Mouse (Mus musculus) liver, embryonic 11.5 days (tissue): ENCODE measurements around the gene Zbtb8os. TPM values are rescaled to one million over a fixed set of nuclear protein-coding genes. Genes with fewer than 3 reads are reported as not detected.

Source experiments
- ATAC-seq: fragments of 200-750 bp; cut with Nextera tagmentation; replicated peaks from 2 replicates; pipeline ENCODE4 v1.8.0; 2017; ENCODE audit warnings: moderate number of reproducible peaks, mild to moderate bottlenecking, moderate TSS enrichment, moderate library complexity; ENCODE audit not compliant: low FRiP score
- DNase-seq: peaks from one replicate; pipeline ENCODE4 v3.0.0-alpha.2; 2017; ENCODE audit warnings: low spot score
- H3K27ac ChIP-seq: fragments of 300-500 bp; sonication (generic); 2 replicates; pipeline ENCODE4 v1.5.1; 2014; ENCODE audit warnings: mild to moderate bottlenecking, low read depth, low read length, control low read depth
- H3K27me3 ChIP-seq: fragments of 300-500 bp; sonication (generic); replicated peaks from 2 replicates; pipeline ENCODE4 v1.6.1; 2014; ENCODE audit warnings: low read length, mixed read lengths; ENCODE audit not compliant: control insufficient read depth, insufficient read depth
- H3K36me3 ChIP-seq: fragments of 300-500 bp; sonication (generic); 2 replicates; pipeline ENCODE4 v1.6.1; 2014; ENCODE audit warnings: mild to moderate bottlenecking, low read length, moderate library complexity, mixed read lengths; ENCODE audit not compliant: control insufficient read depth, insufficient read depth
- H3K4me1 ChIP-seq: fragments of 300-500 bp; sonication (generic); replicated peaks from 2 replicates; pipeline ENCODE4 v1.6.1; 2014; ENCODE audit warnings: low read length, mixed read lengths; ENCODE audit not compliant: control insufficient read depth, insufficient read depth
- H3K4me2 ChIP-seq: fragments of 300-500 bp; sonication (generic); 2 replicates; pipeline ENCODE4 v1.6.1; 2014; ENCODE audit warnings: mild to moderate bottlenecking, control low read depth, moderate library complexity
- H3K4me3 ChIP-seq: fragments of 300-500 bp; sonication (generic); 2 replicates; pipeline ENCODE4 v1.5.1; 2014; ENCODE audit warnings: low read depth, low read length, control low read depth
- H3K9ac ChIP-seq: fragments of 300-500 bp; sonication (generic); 2 replicates; pipeline ENCODE4 v1.6.1; 2014; ENCODE audit warnings: low read depth, low read length, control low read depth
- H3K9me3 ChIP-seq: fragments of 300-500 bp; sonication (generic); 2 replicates; pipeline ENCODE4 v1.6.1; 2016; ENCODE audit warnings: low read length, inconsistent platforms, mixed read lengths; ENCODE audit not compliant: control insufficient read depth
- WGBS: fragments of 180-500 bp; shearing (Covaris S2); extraction: QIAGEN DNeasy Blood & Tissue Kit; methylation state at CpG from one replicate; pipeline ENCODE4 v1.1.7; 2014; 5-methylcytosine and 5-hydroxymethylcytosine counted together
- polyA plus RNA-seq: library from polyadenylated mRNA; unstranded; fragments of >200 nt; fragmentation: Nextera tagmentation; extraction: Ambion mirVana; gene quantifications from 2 replicates; pipeline ENCODE4 v1.2.1, GENCODE M21; 2014

Zbtb8os gene
- polyA plus RNA-seq, 1 experiment from 2014 or later, result 53.9 TPM

DNA sequence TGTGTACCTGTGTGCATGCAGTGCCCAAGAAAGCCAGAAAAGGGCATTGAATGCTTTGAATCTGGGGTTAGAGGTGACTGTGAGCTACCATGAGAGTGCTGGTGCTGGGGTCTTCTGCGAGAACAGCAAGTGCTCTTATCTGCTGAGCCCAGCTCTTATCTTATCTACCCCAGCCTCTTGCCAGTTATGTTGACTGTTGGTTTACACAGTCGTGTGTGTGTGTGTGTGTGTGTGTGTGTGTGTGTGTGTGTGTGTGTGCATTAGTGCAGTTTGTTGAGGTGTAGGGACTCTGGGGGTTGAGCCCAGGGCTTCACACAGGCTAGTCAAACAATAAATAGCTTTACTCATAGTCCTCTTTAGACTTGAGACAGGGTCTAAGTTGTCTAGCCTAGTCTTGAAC is 40.3 kb upstream of the Zbtb8os start:
- Histone ChIP-seq H3K9ac (no peak overlapping the region), H3K27ac (no peak overlapping the region), H3K9me3 (no peaks in the 10 kb centered on the region), H3K36me3 (no peaks in the 10 kb centered on the region), H3K4me2 (peak overlapping the region; percentile 16; the same call in 1 of the 2 replicates), H3K4me3 (no peak overlapping the region), H3K4me1 (peaks cover 15% of the 10 kb centered on the region), H3K27me3 (0 out of 2 replicates have a peak, but pooled peaks cover 4% of the 10 kb centered on the region)
- ATAC-seq, result peak; percentile 79
- WGBS, result 6% methylated on average over 2 of the region's 2 CpGs
- no peak for DNase-seq

DNA sequence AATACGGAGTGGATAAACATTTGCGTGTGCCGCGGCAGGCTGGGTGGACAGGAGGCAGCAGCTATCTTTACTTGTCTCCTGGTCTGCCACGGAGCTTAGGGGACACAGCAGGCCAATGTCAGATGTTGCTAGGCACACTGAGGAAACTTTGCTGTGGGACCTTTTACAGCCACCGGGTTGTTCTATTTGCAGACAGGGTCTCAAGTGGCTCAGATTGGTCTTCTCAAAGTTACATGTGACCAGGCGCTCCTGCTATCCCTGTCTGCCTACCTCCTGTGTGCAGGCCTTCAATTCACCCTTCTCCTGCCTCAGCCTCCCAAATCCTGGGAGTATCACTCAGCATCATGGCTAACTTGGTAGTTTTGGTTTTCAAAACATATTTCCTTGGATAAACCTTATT is 39.4 kb upstream of the Zbtb8os start:
- Histone ChIP-seq H3K9me3 (no peaks in the 10 kb centered on the region), H3K9ac (no peak overlapping the region), H3K27ac (no peak overlapping the region), H3K4me2 (no peak overlapping the region), H3K27me3 (0 out of 2 replicates have a peak, but pooled peaks cover 4% of the 10 kb centered on the region), H3K36me3 (no peaks in the 10 kb centered on the region), H3K4me3 (no peak overlapping the region), H3K4me1 (peaks cover 15% of the 10 kb centered on the region)
- ATAC-seq (no peak), DNase-seq (no peak)
- WGBS, result 69% methylated on average over 7 of the region's 7 CpGs

- H3K27ac ChIP-seq, result no peak overlapping the region
- 82% methylated on average over 4 of the region's 4 CpGs for whole genome bisulfite sequencing
- H3K4me2 ChIP-seq, result no peak overlapping the region
- no peak overlapping the region for H3K9ac ChIP-seq
- H3K4me3 ChIP-seq, result no peak overlapping the region
- no peaks in the 10 kb centered on the region for H3K36me3 ChIP-seq
- peaks cover 15% of the 10 kb centered on the region for H3K4me1 ChIP-seq
- no peak for ATAC-seq
- H3K9me3 ChIP-seq, result no peaks in the 10 kb centered on the region
- no peak for DNase-seq
- 0 out of 2 replicates have a peak, but pooled peaks cover 4% of the 10 kb centered on the region for H3K27me3 ChIP-seq
These were observed 37.8 kb upstream of the Zbtb8os start for GRCm38 (mm10) chr4:129297724-129298123.

DNA sequence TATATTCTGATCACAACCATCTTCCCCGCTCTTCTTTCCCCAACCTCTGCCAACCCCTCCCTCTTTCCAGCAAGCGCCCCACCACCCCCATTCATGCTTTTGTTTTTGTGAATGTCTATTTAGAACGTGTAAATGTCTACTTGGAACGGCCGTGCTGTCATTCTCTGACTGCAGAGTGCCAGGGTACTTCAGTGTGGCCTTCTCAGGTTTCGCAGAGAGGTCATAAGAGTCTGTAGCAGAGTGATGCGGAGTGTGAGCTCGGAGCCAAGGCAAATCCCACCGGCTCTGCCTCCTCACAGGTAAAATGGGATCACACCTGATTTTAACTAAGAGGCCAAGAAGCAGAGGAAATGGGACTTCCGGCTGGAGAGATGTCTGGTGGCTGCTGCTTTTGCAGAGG is 36.4 kb upstream of the Zbtb8os start:
- Histone ChIP-seq H3K4me2 (no peak overlapping the region), H3K27me3 (no peaks in the 10 kb centered on the region), H3K4me1 (peaks cover 18% of the 10 kb centered on the region), H3K4me3 (no peak overlapping the region), H3K27ac (no peak overlapping the region), H3K9ac (no peak overlapping the region), H3K9me3 (no peaks in the 10 kb centered on the region), H3K36me3 (no peaks in the 10 kb centered on the region)
- ATAC-seq (no peak), DNase-seq (no peak)
- WGBS, result 75% methylated on average over 10 of the region's 10 CpGs

DNA sequence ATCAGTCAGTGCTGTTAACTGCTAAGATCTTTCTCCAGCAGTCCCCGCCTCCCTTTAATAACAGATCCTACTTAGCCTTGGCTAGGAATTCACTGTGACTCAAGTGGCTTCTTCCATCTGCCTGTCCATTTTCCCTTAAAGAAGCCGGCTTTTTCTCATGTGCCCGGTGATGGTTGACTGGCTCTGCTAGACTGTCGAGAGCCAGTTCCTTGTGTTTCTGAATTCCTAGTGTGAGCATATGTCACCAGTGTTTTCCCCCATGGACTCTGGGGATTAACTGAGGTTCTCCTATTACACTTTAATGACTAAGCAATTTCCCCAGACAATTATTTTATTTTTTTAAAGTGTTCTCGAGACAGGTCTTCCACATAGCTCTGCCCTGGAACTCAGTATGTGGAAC is 32.1 kb upstream of the Zbtb8os start:
- Histone ChIP-seq H3K4me1 (peaks cover 3% of the 10 kb centered on the region; the same call in 1 of the 2 replicates), H3K9ac (no peak overlapping the region), H3K27ac (no peak overlapping the region), H3K36me3 (peaks cover 16% of the 10 kb centered on the region; the same call in 1 of the 2 replicates), H3K9me3 (no peaks in the 10 kb centered on the region), H3K27me3 (no peaks in the 10 kb centered on the region), H3K4me2 (no peak overlapping the region), H3K4me3 (no peak overlapping the region)
- WGBS, result 86% methylated on average over 5 of the region's 5 CpGs
- ATAC-seq (no peak), DNase-seq (no peak)

DNA sequence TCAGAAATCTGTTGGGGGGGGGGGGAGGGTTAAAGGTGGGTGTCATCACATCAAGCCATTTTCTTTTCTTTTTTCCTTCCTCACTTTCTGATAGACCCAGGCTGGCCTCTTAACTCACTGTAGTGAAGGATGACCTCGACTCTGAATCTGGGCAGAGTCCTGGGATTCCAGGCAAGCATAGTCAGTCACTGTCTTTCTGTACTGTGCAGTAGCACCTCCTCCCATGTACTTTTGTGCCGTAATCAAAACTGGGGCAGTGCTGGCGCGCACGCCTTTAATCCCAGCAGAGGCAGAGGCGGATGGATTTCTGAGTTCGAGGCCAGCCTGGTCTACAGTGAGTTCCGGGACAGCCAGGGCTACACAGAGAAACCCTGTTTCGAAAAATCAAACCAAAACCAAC is 31.7 kb upstream of the Zbtb8os start:
- no peak overlapping the region for H3K4me3 ChIP-seq
- 0 out of 2 replicates have a peak, but pooled peaks have one; percentile 13 for ATAC-seq
- H3K4me1 ChIP-seq, result peaks cover 3% of the 10 kb centered on the region; the same call in 1 of the 2 replicates

DNA sequence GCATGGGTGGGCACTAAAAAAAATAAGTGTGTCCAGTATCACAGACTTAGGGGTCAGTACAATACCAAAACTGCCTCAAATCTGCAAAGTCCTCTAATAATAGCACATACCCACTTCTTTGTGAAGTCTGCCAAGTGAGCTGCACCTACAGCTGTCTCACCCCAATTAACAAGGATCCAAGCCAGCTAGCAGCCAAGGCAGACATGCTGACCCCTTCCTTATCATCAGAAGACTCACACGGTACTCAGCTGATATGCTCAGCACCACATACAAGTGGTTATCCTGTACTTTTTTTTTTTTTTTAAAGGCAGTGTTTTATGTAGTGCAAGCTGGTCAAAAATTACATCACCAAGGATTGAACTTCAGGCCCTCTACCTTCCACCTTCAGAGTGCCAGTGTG is 31.2 kb upstream of the Zbtb8os start:
- Histone ChIP-seq H3K9me3 (no peaks in the 10 kb centered on the region), H3K4me2 (no peak overlapping the region), H3K27ac (no peak overlapping the region; the same call in 1 of the 2 replicates), H3K36me3 (peaks cover 20% of the 10 kb centered on the region; the same call in 1 of the 2 replicates), H3K4me3 (no peak overlapping the region), H3K27me3 (no peaks in the 10 kb centered on the region), H3K9ac (no peak overlapping the region), H3K4me1 (peaks cover 3% of the 10 kb centered on the region; the same call in 1 of the 2 replicates)
- DNase-seq (no peak), ATAC-seq (peak; percentile 78)
- 13% methylated on average over 1 of the region's 1 CpGs for WGBS

More for the DNA sequence above, 31.7 kb upstream of the Zbtb8os start:
- Histone ChIP-seq H3K27me3 (no peaks in the 10 kb centered on the region), H3K4me2 (no peak overlapping the region), H3K36me3 (peaks cover 20% of the 10 kb centered on the region; the same call in 1 of the 2 replicates), H3K9me3 (no peaks in the 10 kb centered on the region), H3K9ac (no peak overlapping the region), H3K27ac (no peak overlapping the region)
- DNase-seq, result no peak
- 82% methylated on average over 9 of the region's 9 CpGs for WGBS

GRCm38 (mm10) chr4:129307936-129308335 is 27.6 kb upstream of the Zbtb8os start:
- Histone ChIP-seq H3K27ac (no peak overlapping the region), H3K4me2 (no peak overlapping the region), H3K4me3 (no peak overlapping the region), H3K9ac (no peak overlapping the region), H3K4me1 (peaks cover 3% of the 10 kb centered on the region; the same call in 1 of the 2 replicates), H3K27me3 (no peaks in the 10 kb centered on the region), H3K9me3 (no peaks in the 10 kb centered on the region), H3K36me3 (peaks cover 36% of the 10 kb centered on the region)
- DNase-seq (no peak), ATAC-seq (no peak)
- WGBS, result 80% methylated on average over 1 of the region's 1 CpGs

DNA sequence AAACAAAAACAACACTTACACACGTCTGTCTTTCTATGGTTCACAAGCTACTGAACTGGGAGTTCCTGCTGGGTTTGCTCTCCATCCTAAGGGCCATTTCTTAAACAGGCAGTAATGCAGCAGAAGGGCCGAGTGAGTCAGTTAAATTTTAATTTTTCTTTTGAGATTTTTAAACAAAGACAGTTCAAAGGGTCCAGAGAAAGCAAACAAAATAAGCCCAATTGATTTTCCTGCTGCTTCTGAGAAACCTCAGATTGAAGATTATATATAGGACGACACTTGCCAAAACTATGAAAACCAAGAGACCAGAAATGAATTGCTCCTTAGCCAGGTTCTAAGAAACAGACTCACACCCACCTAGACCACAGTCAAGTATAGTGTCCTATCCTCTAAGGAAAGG is 21.6 kb upstream of the Zbtb8os start:
- Histone ChIP-seq H3K4me3 (no peak overlapping the region), H3K9ac (no peak overlapping the region), H3K27ac (no peak overlapping the region), H3K4me2 (no peak overlapping the region), H3K36me3 (peaks cover 56% of the 10 kb centered on the region), H3K9me3 (no peaks in the 10 kb centered on the region), H3K27me3 (no peaks in the 10 kb centered on the region), H3K4me1 (no peaks in the 10 kb centered on the region)
- DNase-seq (no peak), ATAC-seq (no peak)
- 74% methylated on average over 3 of the region's 3 CpGs for WGBS
